Mouse (Mus musculus) cerebellum, postnatal 14 days (tissue): Measurements from ENCODE around the gene Vmn2r8.
A peak's percentile ranks its signal among the peaks of the same experiment; 100 is the strongest.
"Not testable (repeated sequence)": the region's sequence is repeated elsewhere in the genome, so short reads cannot be mapped to it uniquely, and the experiment has no call there.

Source experiments
- DNase-seq, 2 experiments: peaks; one replicate each; pipeline ENCODE4 v3.0.0; 2021; ENCODE audit warnings: mixed read lengths in 2 of 2

Gene Vmn2r8

GRCm38 (mm10) chr5:108808750-108809149 lies at the start of gene Vmn2r8:
TSS of gene Vmn2r8 (minus strand) at chr5:108808850.
- not testable (repeated sequence) for DNase-seq

- not testable (repeated sequence) for DNase-seq
Observed at GRCm38 (mm10) chr5:108852501-108852900, 43.9 kb upstream of the Vmn2r8 start, which contains the start of gene Vmn2r9. TSS of gene Vmn2r9 (minus strand) at chr5:108852601.

GRCm38 (mm10) chr5:108849466-108849865 lies 40.8 kb upstream of the Vmn2r8 start:
- DNase-seq, result no peak

- DNase-seq, result peak in 1 of 2 experiments; percentile 3
Observed at GRCm38 (mm10) chr5:108836156-108836555, 27.5 kb upstream of the Vmn2r8 start.

- peak; percentile 15 to 44 for DNase-seq
Observed at GRCm38 (mm10) chr5:108823276-108823675, 14.6 kb upstream of the Vmn2r8 start.

- no peak for DNase-seq
Observed at GRCm38 (mm10) chr5:108803646-108804045, 5.0 kb downstream of the Vmn2r8 start.

- DNase-seq, result not testable (repeated sequence)
Observed at GRCm38 (mm10) chr5:108795263-108795662, 13.4 kb downstream of the Vmn2r8 start, which contains the start of gene Tmed11. TSS of gene Tmed11 (minus strand) at chr5:108795363.

GRCm38 (mm10) chr5:108790385-108790784 lies 18.3 kb downstream of the Vmn2r8 start:
- DNase-seq, result peak; percentile 20 to 35

GRCm38 (mm10) chr5:108774630-108775306 lies 33.9 kb downstream of the Vmn2r8 start, which contains the start of gene Rnf212:
TSS of gene Rnf212 (minus strand) at chr5:108774982.
- no peak for DNase-seq

- DNase-seq, result no peak
Observed at GRCm38 (mm10) chr5:108760002-108760401, 48.6 kb downstream of the Vmn2r8 start.

- peak; percentile 11 to 19 for DNase-seq
Observed at GRCm38 (mm10) chr5:108758396-108758795, 50.3 kb downstream of the Vmn2r8 start.

- not testable (repeated sequence) for DNase-seq
Observed at GRCm38 (mm10) chr5:108751258-108751657, 57.4 kb downstream of the Vmn2r8 start.

GRCm38 (mm10) chr5:108750328-108751210 lies 58.1 kb downstream of the Vmn2r8 start:
- no peak for DNase-seq

GRCm38 (mm10) chr5:108744629-108745028 lies 64.0 kb downstream of the Vmn2r8 start:
- no peak for DNase-seq

GRCm38 (mm10) chr5:108743856-108744255 lies 64.8 kb downstream of the Vmn2r8 start:
- peak in 1 of 2 experiments; percentile 8 for DNase-seq

GRCm38 (mm10) chr5:108742596-108742995 lies 66.1 kb downstream of the Vmn2r8 start:
- DNase-seq, result no peak

GRCm38 (mm10) chr5:108741844-108742243 lies 66.8 kb downstream of the Vmn2r8 start:
- DNase-seq, result no peak
